Mouse (Mus musculus): ENCODE data around the gene Sertad4. TPM values are rescaled to one million over a fixed set of nuclear protein-coding genes. Genes with fewer than 3 reads are reported as not detected.

The Sertad4 gene
- total RNA-seq (2021) = 1 to 10 TPM; 2.8 to 9.5 TPM
- long read RNA-seq, experiment 1, transcript Sertad4-204 (4 exons, 3,350 nt) = major isoform, 11 of 17 reads
- long read RNA-seq, experiment 1, partial matches to known transcripts = 0 of 17 reads
- long read RNA-seq, experiment 1, other reads (novel, unspliced or antisense) = 6 of 17 reads
- long read RNA-seq, experiment 2, partial matches to known transcripts = 0 of 1 reads
- long read RNA-seq, experiment 2, other reads (novel, unspliced or antisense) = 1 of 1 reads

DNA sequence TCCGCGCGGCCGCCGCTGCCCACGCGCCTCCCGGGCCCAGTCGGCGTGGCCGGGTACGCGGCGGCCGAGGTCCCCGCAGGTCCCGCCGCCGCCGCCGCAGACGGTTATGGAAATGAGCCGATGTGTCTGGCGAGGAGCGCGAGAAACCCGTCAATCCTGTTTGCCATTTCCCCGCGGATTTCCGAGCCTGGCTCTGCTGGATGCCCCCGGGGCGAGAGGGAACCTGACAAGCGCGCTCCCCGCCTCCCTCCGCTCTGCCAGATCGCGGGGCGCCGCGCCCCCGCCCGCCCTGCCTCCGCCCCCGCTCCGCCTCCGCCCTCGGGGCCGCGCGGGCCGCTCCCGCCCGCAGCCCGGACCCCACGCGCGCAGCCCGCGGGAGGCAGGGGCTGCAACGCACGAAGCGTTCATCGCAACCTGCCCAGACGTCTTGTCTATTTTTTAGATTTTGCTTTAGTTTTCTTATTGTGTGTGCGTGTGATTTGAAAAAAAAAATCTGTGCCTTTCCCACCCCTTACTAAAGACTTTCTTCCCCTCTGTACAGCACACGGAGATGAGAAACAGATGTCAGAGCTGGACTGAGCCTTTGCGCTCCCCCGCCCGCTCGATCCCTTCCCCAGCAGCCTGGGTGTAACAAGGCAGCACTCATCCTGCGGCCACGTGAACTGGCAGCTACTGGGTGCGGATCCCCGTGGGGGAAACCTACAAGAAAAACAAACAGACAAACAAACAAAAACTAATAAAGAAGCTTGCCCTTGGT is at the start of gene Sertad4:
Sertad4 (minus strand) TSS at position 283 of the 757 bp plus-strand sequence.
- peak; percentile 69 to 74 for DNase-seq

DNA sequence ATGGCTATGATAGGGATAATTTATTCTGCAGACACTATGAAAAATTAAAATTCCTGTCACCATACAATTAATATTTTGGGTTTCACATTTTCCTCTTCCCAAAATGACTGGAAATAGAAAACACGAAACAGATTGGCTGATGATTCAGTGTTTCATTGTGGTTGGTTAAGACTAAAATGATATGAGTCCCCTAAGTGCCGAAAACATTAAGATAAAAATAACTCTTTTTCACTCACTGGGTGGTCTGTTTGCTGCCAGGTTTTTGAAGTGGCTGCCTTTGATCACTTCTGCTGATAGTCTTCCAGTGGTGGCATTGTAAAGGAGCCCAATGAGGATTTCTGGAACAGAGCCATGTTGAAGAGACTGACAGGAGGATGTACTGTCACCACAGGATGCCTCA is 46.0 kb upstream of the Sertad4 start:
- no peak for DNase-seq

- no peak for DNase-seq
Observed at GRCm38 (mm10) chr1:192900913-192901312, 45.4 kb upstream of the Sertad4 start.

DNA sequence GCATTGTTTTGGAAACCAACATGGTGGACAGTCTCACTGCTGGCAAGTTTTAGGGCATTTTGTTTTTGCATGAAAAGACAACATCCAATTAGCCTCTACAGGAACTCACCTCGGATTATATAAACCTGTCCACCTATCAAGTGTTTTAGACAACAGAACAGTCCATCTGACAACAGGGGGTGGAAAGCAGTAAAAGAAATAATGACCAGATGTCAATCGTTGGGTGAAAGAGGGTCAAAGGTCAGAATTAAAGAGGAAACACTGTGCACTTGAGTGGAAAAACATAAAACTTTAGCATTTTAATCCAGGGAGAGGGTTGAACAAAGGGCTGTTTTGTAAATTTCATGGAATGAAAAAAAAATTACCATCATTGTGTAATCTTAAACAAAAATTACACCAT is 43.2 kb upstream of the Sertad4 start:
- no peak for DNase-seq

GRCm38 (mm10) chr1:192897218-192897617 is 41.7 kb upstream of the Sertad4 start:
- peak; percentile 20 to 24 for DNase-seq

DNA sequence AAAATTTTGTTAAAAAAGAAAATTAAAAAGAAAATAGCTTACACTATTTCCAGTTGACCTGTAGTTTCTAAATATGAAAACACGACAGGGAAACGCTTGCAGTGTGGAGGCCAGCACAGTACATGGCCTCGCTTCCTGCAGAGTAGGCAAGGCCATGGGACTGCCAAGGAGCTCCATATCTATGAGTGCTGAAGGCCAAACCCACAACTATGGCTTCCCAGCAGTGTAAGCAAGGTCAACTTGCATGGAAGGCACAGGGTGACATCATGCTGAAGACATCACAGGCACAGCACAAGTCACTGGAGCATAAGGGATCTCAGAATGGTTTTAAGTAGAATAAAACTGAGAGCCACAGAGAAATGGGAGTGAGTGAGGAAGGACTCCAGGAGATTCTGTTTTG is 40.5 kb upstream of the Sertad4 start:
- DNase-seq = peak; percentile 66 to 69

- DNase-seq = peak in 1 of 2 experiments; percentile 7
Observed at GRCm38 (mm10) chr1:192890716-192891115, 35.2 kb upstream of the Sertad4 start.

- DNase-seq = no peak
Observed at GRCm38 (mm10) chr1:192882617-192883295, 27.2 kb upstream of the Sertad4 start.

DNA sequence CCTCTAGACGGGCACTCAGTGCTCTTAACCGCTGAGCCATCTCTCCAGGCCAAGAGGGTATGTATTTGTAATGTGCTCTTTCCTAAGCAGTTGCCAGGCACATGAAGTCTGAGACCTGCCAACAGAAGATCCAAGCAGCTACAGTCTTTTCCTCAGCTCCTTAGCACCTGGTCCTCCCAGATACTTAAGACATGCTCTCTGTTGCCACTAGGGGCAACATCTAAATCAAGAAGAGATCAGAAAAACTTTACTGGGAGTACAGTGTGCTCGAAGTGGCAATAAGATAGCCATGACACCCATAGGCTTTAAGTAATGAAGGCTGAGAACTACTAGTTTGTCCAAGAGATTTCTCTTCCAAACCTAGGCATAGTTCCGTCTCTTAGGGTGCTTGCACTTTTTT is 24.6 kb upstream of the Sertad4 start:
- no peak for DNase-seq

DNA sequence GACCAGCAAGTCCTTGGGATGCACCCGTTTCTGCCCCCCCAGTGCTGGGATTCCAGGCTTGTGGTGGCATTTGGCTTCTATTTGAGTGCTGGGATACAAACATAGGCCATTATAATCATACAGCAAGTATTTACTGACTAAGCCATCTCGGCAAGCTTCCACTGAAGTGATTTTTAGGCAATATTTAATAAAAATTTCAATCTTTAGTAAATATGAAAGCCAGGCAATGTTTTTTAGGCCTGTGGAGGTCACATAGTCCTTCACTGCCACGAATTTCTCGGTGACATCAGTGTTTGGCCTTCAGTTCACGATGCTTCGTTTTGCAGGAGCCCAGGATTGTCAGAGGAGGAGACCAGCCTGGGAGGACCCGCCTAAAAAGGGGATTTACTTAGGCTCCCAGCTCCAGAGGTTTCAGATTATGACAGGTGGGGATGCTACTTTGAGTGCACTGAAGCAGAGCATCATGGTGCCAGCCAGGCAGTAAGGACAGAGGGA is 23.6 kb upstream of the Sertad4 start:
- peak; percentile 47 to 56 for DNase-seq

- DNase-seq = peak in 1 of 2 experiments; percentile 16
Observed at GRCm38 (mm10) chr1:192872841-192873240, 17.3 kb upstream of the Sertad4 start.

DNA sequence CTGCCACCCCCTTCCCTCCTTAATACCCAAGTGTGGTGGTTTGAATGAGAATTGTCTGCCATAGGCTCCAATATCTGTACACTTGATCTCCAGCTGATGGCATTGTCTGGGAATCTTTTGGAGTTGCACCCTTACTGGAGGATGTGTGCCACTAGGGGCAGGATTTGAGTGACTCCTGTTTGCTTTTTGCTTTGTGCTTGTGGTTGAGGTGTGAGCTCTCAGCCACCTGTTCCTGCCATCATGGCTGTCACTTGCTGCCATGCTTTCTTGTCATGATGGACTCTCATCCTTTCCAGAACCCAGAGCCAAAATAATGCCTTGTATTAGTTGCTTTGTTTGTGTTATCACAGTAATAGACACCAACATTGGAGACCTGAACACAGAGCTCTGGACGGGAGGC is 14.2 kb upstream of the Sertad4 start:
- DNase-seq = no peak

GRCm38 (mm10) chr1:192864440-192864839 is 8.9 kb upstream of the Sertad4 start:
- no peak for DNase-seq

GRCm38 (mm10) chr1:192861305-192861960 is 5.9 kb upstream of the Sertad4 start:
- DNase-seq = no peak

- DNase-seq = no peak
Observed at GRCm38 (mm10) chr1:192860273-192860672, 4.7 kb upstream of the Sertad4 start.

GRCm38 (mm10) chr1:192857582-192857981 is 2.0 kb upstream of the Sertad4 start:
- DNase-seq = no peak

- no peak for DNase-seq
Observed at GRCm38 (mm10) chr1:192856931-192857330, 1.4 kb upstream of the Sertad4 start.

DNA sequence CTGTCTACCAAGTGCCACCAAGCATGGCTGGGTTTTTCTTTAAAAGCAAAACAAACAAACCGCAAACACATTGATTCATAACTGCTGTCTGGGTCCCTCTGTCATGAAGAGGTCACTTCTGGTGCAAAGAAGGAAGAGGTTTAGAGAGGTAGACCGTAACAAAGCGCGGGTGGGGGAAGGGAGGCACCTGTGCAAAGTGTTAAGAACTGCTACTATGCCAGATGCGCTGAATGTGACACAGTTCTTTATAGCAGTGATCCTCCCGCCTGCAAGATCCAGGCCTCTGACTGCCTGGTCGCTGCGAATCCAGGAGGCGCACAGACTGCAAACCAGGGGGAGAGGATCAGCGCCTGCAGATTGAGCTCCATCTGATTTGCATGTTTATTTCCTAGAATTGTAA is 855 bp upstream of the Sertad4 start:
- no peak for DNase-seq

GRCm38 (mm10) chr1:192854819-192855271 is 711 bp downstream of the Sertad4 start:
- peak; percentile 59 to 64 for DNase-seq

- DNase-seq = no peak
Observed at GRCm38 (mm10) chr1:192853988-192854818, 1.4 kb downstream of the Sertad4 start.

DNA sequence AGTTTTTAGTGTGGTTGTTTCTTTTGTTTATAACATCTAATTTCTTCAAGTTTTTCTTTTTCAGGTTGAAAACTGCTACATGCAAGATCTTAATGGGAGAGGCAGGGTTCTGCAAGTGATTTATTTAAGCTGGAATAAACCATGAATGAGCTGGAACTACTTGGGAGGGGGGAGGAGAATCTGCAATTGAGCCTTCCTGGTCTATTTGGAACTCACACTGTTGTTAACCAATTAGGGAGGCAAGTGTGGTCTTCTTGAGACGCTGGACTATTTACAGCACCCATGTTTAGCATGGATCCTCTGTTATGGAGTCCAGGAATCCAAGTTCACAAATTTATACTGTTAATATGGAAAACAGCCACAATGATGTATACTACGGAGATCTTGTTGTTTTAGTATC is 2.1 kb downstream of the Sertad4 start:
- DNase-seq = no peak
